Mouse (Mus musculus) olfactory bulb, adult 2 months (tissue): Measurements from ENCODE around the gene Adamts9.

ENCODE experiments used
- CTCF ChIP-seq: fragments of 200-500 bp; IDR thresholded peaks from 2 replicates; pipeline ENCODE4 v1.5.1; 2012; ENCODE audit warnings: low read depth, mild to moderate bottlenecking, low read length, moderate library complexity; ENCODE audit not compliant: insufficient read depth
- POLR2A ChIP-seq: fragments of 200-500 bp; IDR thresholded peaks from 2 replicates; pipeline ENCODE4 v1.6.1; 2012; ENCODE audit warnings: mild to moderate bottlenecking, low read depth, low read length, moderate library complexity; ENCODE audit not compliant: insufficient read depth

DNA sequence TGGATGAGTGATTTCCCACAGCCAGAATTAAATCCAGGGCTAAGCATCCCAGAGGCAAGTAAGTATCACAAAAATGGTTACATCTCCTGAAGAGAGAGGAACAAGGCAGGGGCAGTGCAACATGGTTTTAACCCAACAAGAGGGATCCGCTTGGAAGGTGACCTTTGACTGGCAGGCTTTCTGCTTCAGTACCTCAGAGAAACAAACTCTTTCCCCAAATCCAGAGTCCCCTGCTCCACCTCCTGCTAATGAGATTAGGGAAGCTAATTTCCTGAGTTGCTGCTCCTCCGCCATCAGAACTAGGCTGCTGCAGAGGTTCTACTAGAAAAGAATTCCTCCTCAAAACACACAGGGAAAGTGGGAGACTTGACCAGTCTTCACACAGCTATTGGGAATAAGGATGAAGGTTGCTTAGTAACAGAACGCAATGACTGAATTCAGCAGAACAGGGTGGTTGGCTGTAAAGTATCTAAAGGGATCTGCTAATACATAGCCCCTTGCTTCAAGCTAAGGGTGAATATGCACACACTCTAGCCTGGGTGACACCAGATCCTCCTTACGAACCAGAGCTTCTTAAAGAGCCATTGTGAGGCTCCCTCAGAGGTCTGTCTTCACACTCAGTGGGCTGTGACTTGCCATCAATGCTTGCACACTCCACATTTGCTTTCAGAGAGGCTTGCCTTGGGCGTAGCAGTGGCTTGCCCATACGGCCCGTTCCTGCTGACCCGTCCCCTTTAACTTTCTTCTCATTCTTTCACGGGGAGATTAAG lies 60.0 kb downstream of the Adamts9 start:
- TF ChIP-seq CTCF = no peak
- TF ChIP-seq POLR2A = no peak
